Mouse (Mus musculus): ENCODE results near the gene Gm45716.

Gene Gm45716

GRCm38 (mm10) chr11:90214246-90214645 lies 26.8 kb downstream of the Gm45716 start:
- no peak for DNase-seq (ENCODE audit: low spot score)

- DNase-seq (ENCODE audit: low spot score) = no peak
Measured at GRCm38 (mm10) chr11:90220022-90220645, 32.7 kb downstream of the Gm45716 start.

GRCm38 (mm10) chr11:90220750-90221149 lies 33.3 kb downstream of the Gm45716 start:
- peak; percentile 52 for DNase-seq (ENCODE audit: low spot score)

DNA sequence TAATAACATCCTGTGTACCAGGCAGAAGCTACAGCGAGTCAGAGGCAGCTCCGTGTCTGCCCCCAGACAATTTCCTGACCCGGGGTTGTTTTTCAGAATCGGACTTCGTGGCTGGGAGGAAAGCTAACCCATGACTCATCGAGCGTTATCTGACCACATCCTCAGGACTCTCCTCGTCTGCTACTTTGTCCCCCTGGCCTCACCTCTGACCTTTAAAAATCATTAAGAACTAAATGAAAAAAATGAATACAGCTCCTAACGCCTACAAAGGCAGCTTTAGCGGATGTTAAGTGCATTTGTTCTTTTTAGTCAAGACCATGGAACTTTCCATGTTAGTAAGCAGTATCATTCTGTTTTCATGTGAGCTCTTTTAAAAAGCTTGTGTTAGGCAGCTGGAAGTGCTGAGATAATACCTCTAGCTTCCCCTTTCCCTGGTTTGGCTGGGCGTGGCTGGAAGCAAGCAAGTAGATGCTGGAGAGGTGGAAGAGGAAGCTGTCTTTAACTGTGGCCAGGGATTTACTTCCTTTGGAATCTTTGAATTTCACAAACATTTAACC lies 37.5 kb downstream of the Gm45716 start:
- DNase-seq (ENCODE audit: low spot score) = peak; percentile 82

- no peak for DNase-seq (ENCODE audit: low spot score)
Measured at GRCm38 (mm10) chr11:90227000-90227922, 39.8 kb downstream of the Gm45716 start.

- no peak for DNase-seq (ENCODE audit: low spot score)
Measured at GRCm38 (mm10) chr11:90228251-90228949, 40.9 kb downstream of the Gm45716 start.

GRCm38 (mm10) chr11:90229800-90230199 lies 42.3 kb downstream of the Gm45716 start:
- no peak for DNase-seq (ENCODE audit: low spot score)

- DNase-seq (ENCODE audit: low spot score) = no peak
Measured at GRCm38 (mm10) chr11:90230671-90231070, 43.2 kb downstream of the Gm45716 start.

DNA sequence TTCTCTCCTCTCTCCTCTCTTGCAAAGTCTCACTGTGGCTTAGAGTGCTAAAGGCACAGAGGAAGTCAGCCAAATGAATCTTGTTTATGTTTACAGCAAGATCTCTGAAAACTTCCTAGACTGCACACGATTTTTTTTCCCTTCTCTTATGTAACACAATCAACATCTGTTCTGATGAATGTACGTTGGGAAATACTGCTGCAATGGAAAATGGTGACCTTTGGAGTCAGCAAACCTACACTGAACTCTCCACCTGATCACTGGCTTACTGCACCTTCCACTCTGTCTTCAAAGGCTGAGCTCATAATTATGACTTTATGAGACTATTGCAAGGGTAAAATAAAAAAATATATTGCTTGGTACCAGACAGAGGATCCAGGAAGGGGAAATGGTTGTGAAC lies 44.1 kb downstream of the Gm45716 start:
- DNase-seq (ENCODE audit: low spot score) = no peak

DNA sequence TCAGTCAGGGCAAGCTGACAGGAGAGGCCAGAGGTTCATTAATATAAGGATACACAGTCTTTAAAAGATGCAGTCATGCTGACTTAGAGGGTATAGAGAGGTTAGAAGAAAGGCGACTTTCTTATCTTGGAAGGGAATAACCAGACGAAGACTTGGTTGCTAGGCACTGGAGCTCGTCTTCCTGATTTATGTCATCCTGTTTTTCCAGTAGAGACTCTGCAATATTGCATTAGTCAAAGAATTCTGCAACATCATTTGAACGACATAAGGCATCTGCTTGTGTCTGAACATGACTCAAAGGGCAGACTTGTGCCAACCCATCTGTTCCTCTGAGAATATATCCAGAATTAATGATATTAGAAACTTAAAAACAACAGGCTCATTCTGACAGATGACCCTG lies 45.2 kb downstream of the Gm45716 start:
- DNase-seq (ENCODE audit: low spot score) = peak; percentile 32

GRCm38 (mm10) chr11:90235221-90235620 lies 47.7 kb downstream of the Gm45716 start:
- DNase-seq (ENCODE audit: low spot score) = no peak

GRCm38 (mm10) chr11:90237616-90238015 lies 50.1 kb downstream of the Gm45716 start:
- DNase-seq (ENCODE audit: low spot score) = no peak

DNA sequence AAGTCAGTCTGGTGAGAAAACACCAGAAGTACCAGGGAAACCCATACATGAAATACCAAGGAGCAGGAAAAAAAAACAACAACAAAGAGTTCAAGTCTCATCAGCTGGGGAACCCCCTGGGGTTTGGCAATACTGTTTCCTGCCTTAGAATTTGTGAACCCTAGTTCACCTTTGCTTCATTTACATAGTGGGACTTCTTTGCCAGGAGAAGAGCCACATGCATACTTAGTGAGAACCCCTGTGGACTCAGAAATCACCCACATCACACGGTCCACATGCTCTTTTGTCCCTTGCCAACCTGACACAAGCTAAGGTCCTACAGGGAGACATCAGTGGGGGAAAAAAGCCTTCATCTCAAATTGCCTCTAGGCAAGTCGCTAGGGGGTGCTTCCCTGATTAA lies 51.2 kb downstream of the Gm45716 start:
- DNase-seq (ENCODE audit: low spot score) = no peak

DNA sequence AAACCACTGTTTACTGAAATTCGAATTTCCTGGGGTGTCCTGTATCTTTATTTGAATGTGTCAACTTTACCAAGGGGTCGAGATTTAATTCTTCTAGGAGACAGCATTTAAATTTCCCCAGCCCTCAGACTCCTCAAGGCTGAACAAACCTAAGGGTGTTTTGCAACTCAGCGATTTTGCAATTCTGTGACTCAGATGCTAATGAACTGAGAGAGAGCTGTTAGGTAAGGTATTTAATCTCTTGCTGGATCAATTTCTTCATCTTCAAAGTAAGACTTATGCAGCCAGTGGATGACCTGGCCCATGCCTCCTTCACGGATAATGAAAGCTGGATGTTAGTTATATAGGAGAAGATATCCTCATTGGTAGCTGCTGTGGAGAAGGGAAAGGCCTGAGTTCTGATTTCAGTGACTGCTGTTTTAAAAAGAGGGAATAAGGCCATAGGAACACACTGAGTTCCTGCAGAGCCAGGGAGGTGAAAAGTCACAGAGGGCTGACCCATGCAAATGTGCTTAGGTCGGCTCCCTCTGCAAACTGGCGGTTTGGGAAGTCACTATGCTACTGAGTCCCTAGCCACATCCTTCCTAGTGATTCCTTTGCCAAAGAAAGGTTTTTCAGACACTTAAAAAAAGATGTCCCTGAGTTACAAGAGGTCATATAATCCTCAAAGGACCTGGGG lies 53.3 kb downstream of the Gm45716 start:
- peak; percentile 42 for DNase-seq (ENCODE audit: low spot score)

DNA sequence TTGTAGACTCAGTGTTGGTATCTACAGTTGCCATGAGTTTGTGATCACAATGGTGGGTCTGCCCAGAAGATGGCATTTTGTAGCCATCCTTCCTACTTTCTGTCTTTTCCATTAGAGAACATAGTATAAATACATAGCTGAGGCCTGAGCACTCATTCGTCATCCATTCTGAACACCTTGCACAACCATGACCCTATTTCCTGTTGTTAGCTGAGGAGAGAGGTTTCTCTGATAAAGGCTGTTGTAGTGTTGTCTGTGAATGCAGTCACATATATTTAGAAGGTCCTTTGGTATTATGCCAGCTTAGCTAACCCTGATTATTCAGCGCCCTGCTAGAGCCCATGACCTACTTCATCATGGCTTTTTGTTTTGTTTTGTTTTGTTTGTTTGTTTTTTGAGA lies 54.4 kb downstream of the Gm45716 start:
- DNase-seq (ENCODE audit: low spot score) = no peak

DNA sequence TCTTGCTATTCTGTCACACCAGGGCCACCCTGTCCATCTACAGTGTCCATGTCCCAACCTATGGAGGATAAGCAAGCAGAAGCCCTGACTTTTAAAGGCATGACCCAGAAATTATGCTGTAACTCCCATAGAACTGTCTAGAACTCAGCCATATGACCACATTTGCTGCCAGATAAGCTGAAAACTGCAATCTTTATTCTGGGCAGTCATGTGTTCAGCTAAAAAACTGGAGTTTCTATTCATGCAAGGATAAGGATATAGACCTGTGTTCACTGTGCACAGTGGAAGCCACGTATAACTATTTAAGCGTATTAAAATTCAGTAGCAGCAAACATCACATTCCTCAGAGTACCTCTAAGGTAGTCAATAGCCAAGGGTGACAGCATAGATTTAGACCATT lies 55.8 kb downstream of the Gm45716 start:
- no peak for DNase-seq (ENCODE audit: low spot score)

GRCm38 (mm10) chr11:90245630-90246029 lies 58.1 kb downstream of the Gm45716 start:
- no peak for DNase-seq (ENCODE audit: low spot score)

GRCm38 (mm10) chr11:90246676-90247075 lies 59.2 kb downstream of the Gm45716 start:
- no peak for DNase-seq (ENCODE audit: low spot score)

- DNase-seq (ENCODE audit: low spot score) = no peak
Measured at GRCm38 (mm10) chr11:90247793-90248192, 60.3 kb downstream of the Gm45716 start.

- DNase-seq (ENCODE audit: low spot score) = peak; percentile 98
Measured at GRCm38 (mm10) chr11:90249025-90249650, 61.7 kb downstream of the Gm45716 start, which contains the start of gene Mmd. TSS of gene Mmd (plus strand) at chr11:90249456.

- DNase-seq (ENCODE audit: low spot score) = no peak
Measured at GRCm38 (mm10) chr11:90249701-90250141, 62.2 kb downstream of the Gm45716 start.

Data from yolk sac, embryonic 10.5 days (tissue).